Comparison of ENCODE assay signal across 12 mouse cellular contexts in genomic region chr14:60027139-60027538, GRCm38 (mm10).
"Had no signal": no experiment of that assay in that cellular context is flagged by ENCODE, and none has a peak within 500 bp of the region (broad histone marks: within the 10 kb centered on the region; RNA-seq: fewer than 3 reads in every experiment).

No protein-coding gene starts in this region.

- H3K4me3 ChIP-seq: limb, embryonic 12.5 days; limb, embryonic 15.5 days had no signal

- H3K9ac ChIP-seq: limb, embryonic 12.5 days; limb, embryonic 15.5 days; liver, embryonic 14.5 days; liver, postnatal 0 days; lung, embryonic 14.5 days had no signal

- DNase-seq: midbrain, embryonic 14.5 days; thymus, adult 18-20 months; thymus, postnatal 14 days; thymus, postnatal 4 days had no signal

- H3K27ac ChIP-seq: kidney, postnatal 0 days; limb, embryonic 12.5 days; limb, embryonic 15.5 days; liver, embryonic 14.5 days had no signal

- H3K36me3 ChIP-seq: limb, embryonic 12.5 days; limb, embryonic 15.5 days had no signal

- H3K9me3 ChIP-seq: limb, embryonic 12.5 days; limb, embryonic 15.5 days had no signal

- H3K27me3 ChIP-seq: limb, embryonic 12.5 days; limb, embryonic 15.5 days had no signal

- H3K4me2 ChIP-seq: limb, embryonic 12.5 days; limb, embryonic 15.5 days; liver, embryonic 11.5 days; lung, embryonic 14.5 days; midbrain, embryonic 11.5 days had no signal

- ATAC-seq: liver, postnatal 0 days had no signal
